Mouse (Mus musculus) embryonic facial prominence, embryonic 14.5 days (tissue): ENCODE data around the gene 1700024P04Rik. TPM values are rescaled to one million over a fixed set of nuclear protein-coding genes. Genes with fewer than 3 reads are reported as not detected.
A peak's percentile ranks its signal among the peaks of the same experiment; 100 is the strongest.

Experiments
- ATAC-seq: fragments of 200-750 bp; cut with Nextera tagmentation; 2 replicates; pipeline ENCODE4 v1.8.0; 2017; ENCODE audit warnings: low read depth, moderate number of reproducible peaks, moderate TSS enrichment
- DNase-seq: peaks from one replicate; pipeline ENCODE4 v3.0.0-alpha.2; 2015; ENCODE audit warnings: low spot score
- H3K27ac ChIP-seq: fragments of 300-500 bp; sonication (generic); replicated peaks from 2 replicates; pipeline ENCODE4 v1.5.1; 2014; ENCODE audit warnings: low read depth, mild to moderate bottlenecking, low read length, moderate library complexity
- H3K27me3 ChIP-seq: fragments of 300-500 bp; sonication (generic); replicated peaks from 2 replicates; pipeline ENCODE4 v1.6.1; 2014; ENCODE audit warnings: low read length; ENCODE audit not compliant: control insufficient read depth, insufficient read depth
- H3K36me3 ChIP-seq: fragments of 300-500 bp; sonication (generic); 2 replicates; pipeline ENCODE4 v1.6.1; 2014; ENCODE audit warnings: low read length, mixed read lengths; ENCODE audit not compliant: control insufficient read depth, insufficient read depth
- H3K4me1 ChIP-seq: fragments of 300-500 bp; sonication (generic); 2 replicates; pipeline ENCODE4 v1.6.1; 2014; ENCODE audit warnings: antibody characterized with exemption, low read length; ENCODE audit not compliant: control insufficient read depth, insufficient read depth
- H3K4me2 ChIP-seq: fragments of 300-500 bp; sonication (generic); 2 replicates; pipeline ENCODE4 v1.6.1; 2014; ENCODE audit warnings: low read depth, mild to moderate bottlenecking, low read length, moderate library complexity, mixed read lengths
- H3K4me3 ChIP-seq: fragments of 300-500 bp; sonication (generic); 2 replicates; pipeline ENCODE4 v1.5.1; 2014; ENCODE audit warnings: low read depth, mild to moderate bottlenecking, low read length
- H3K9ac ChIP-seq: fragments of 300-500 bp; sonication (generic); 2 replicates; pipeline ENCODE4 v1.6.1; 2014; ENCODE audit warnings: low read depth, mild to moderate bottlenecking, low read length, moderate library complexity, mixed read lengths
- H3K9me3 ChIP-seq: fragments of 300-500 bp; sonication (generic); 2 replicates; pipeline ENCODE4 v1.6.1; 2016; ENCODE audit warnings: low read length; ENCODE audit not compliant: control insufficient read depth
- WGBS: fragments of 180-500 bp; shearing (Covaris S2); extraction: QIAGEN DNeasy Blood & Tissue Kit; methylation state at CpG from one replicate; pipeline ENCODE4 v1.1.7; 2014; 5-methylcytosine and 5-hydroxymethylcytosine counted together
- polyA plus RNA-seq: library from polyadenylated mRNA; unstranded; fragments of >200 nt; fragmentation: Nextera tagmentation; extraction: Ambion mirVana; gene quantifications from 2 replicates; pipeline ENCODE4 v1.2.1, GENCODE M21; 2014

Gene 1700024P04Rik
- not detected in 2 replicates for polyA plus RNA-seq

DNA sequence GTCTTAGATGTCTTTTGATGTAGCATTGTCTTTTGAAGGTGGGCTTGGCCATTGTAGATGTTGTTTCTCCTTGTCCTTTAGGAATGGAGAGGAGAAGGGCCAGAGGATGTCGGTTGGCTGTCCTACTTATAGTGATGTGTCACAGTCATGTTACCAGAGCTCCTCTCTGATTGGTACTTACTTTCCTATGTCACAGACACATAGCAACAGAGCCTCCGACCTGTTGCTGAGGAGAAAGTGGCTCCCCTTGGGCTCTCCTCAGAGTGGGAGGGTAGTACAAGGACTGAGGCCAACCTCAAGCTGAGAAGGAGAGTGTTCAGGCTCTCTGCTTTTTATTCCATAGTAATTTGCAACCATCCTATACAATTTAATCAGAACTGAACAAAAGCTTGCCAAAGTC, at the start of gene 1700024P04Rik:
Gene 1700024P04Rik, minus strand, starts transcription at position 101 of the 400 bp plus-strand sequence.
- Histone ChIP-seq H3K9me3 (no peaks in the 10 kb centered on the region), H3K27me3 (no peaks in the 10 kb centered on the region), H3K9ac (no peak within 1 kb of the TSS), H3K4me3 (no peak within 1 kb of the TSS), H3K27ac (no peak within 1 kb of the TSS), H3K4me2 (no peak within 1 kb of the TSS), H3K36me3 (no peaks in the 10 kb centered on the region), H3K4me1 (no peaks in the 10 kb centered on the region)
- no peak for ATAC-seq
- DNase-seq, result no peak
- WGBS, result 64% methylated on average over 2 of the region's 2 CpGs

DNA sequence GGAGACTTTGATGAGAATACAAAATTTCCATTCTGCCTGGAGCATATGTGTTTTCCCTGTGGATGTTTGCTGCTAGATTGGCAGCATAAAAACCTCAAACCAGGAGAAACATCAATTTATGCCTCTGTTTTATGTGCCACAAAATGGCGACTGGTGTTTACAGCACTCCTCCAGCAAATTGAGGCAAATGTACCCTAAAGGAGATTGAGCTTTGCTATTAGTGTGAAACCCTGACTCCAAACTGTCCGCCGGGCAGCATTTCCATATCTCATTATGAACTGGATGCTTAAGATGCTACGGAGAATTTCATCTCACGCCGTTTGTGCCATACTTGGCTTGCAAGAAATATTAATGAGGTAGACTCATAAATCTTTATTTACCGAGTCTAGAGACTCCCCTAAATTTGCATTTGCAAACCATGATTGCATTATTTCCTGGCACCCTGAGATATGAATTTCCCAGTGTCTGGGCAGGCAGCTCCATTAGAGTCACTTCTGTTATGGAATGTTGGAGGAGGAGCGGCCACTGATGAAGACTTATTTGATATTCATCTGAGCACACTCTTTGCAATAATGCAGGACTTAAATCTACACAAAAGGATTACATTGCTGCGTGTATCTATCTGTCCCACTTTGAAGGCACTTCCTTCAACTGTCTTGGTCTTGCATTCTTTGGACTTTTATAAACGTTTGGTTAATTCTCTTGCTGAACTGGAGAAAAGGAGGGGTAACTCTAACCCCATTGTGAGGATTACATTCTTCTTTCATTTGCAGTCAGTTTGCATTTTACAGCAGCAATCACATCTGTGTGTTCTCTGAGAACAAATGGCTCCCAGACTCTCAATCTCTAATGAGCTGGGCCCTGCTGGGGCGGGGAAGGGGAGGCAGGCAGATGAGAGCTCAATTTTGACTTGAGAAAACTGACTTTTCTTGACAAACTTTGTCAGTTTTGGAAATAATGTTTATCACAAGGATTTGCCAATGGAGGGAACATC, 47.2 kb upstream of the 1700024P04Rik start:
- ATAC-seq (no peak), DNase-seq (no peak)
- Histone ChIP-seq H3K9me3 (no peaks in the 10 kb centered on the region), H3K4me2 (no peak overlapping the region), H3K4me1 (peaks cover 37% of the 10 kb centered on the region), H3K27me3 (no peaks in the 10 kb centered on the region), H3K4me3 (no peak overlapping the region), H3K36me3 (no peaks in the 10 kb centered on the region), H3K9ac (no peak overlapping the region), H3K27ac (peak overlapping the region; percentile 56)
- WGBS, result 63% methylated on average over 11 of the region's 11 CpGs

- WGBS, result 56% methylated on average over 15 of the region's 15 CpGs
- no peaks in the 10 kb centered on the region for H3K36me3 ChIP-seq
- no peak overlapping the region for H3K4me3 ChIP-seq
- peak overlapping the region; percentile 56 for H3K27ac ChIP-seq
- no peak for ATAC-seq
- no peak overlapping the region for H3K9ac ChIP-seq
- no peaks in the 10 kb centered on the region for H3K27me3 ChIP-seq
- no peak overlapping the region for H3K4me2 ChIP-seq
- peaks cover 37% of the 10 kb centered on the region for H3K4me1 ChIP-seq
- no peaks in the 10 kb centered on the region for H3K9me3 ChIP-seq
- DNase-seq, result no peak
Observed at GRCm38 (mm10) chr13:99030579-99031200, 46.3 kb upstream of the 1700024P04Rik start.

GRCm38 (mm10) chr13:99025268-99025667, 40.9 kb upstream of the 1700024P04Rik start:
- no peak overlapping the region for H3K4me3 ChIP-seq
- ATAC-seq (no peak), DNase-seq (no peak)
- H3K27ac ChIP-seq, result no peak overlapping the region
- peaks cover 10% of the 10 kb centered on the region for H3K4me1 ChIP-seq
- H3K9me3 ChIP-seq, result no peaks in the 10 kb centered on the region
- no peaks in the 10 kb centered on the region for H3K27me3 ChIP-seq
- 81% methylated on average over 5 of the region's 5 CpGs for WGBS
- no peak overlapping the region for H3K4me2 ChIP-seq
- H3K9ac ChIP-seq, result no peak overlapping the region
- no peaks in the 10 kb centered on the region for H3K36me3 ChIP-seq

DNA sequence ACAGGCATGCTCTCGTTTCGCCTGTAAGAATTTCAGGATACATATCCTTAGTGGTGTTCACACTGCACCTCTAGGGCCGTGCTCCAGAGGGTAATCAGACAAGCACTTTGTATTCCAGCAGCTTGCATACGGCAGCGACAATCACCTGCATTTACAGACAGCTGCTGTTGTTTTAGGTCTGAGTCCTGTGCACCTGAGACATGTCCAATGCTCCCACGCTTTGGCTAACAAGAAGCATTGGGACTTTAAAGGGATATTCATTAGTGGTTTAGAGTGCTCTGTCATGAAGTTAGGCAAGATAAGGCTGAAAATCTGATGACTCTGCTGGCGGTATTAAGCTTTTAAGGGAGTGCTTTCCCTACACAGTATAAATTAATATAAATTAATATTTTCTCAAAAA, 37.7 kb upstream of the 1700024P04Rik start:
- H3K9ac ChIP-seq, result no peak overlapping the region
- H3K4me2 ChIP-seq, result no peak overlapping the region
- ATAC-seq, result no peak
- H3K4me3 ChIP-seq, result no peak overlapping the region
- H3K27me3 ChIP-seq, result no peaks in the 10 kb centered on the region
- no peak overlapping the region for H3K27ac ChIP-seq
- H3K9me3 ChIP-seq, result no peaks in the 10 kb centered on the region
- no peaks in the 10 kb centered on the region for H3K4me1 ChIP-seq
- no peaks in the 10 kb centered on the region for H3K36me3 ChIP-seq
- WGBS, result 78% methylated on average over 7 of the region's 7 CpGs
- DNase-seq, result no peak

DNA sequence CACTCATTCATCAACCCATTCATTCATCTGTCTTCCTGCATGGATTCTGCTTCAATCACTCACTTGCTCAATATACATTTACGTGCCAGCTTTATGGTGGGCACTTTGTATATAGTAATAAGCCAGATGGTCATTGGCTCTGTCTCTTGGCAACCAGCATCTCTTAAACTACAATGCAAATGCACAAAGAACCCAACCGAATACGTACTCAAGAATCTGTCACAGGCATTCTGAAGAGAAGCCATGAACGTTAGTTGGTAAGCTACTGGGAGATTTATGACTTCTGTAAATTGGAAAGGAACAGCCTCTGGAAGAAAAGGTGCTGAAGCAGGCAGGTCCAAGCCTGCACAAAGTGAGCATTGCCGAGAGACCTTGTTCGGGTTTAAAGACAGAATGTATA, 36.8 kb upstream of the 1700024P04Rik start:
- 78% methylated on average over 6 of the region's 6 CpGs for WGBS
- H3K27ac ChIP-seq, result no peak overlapping the region
- H3K4me3 ChIP-seq, result no peak overlapping the region
- H3K9me3 ChIP-seq, result no peaks in the 10 kb centered on the region
- ATAC-seq (no peak), DNase-seq (no peak)
- H3K4me1 ChIP-seq, result no peaks in the 10 kb centered on the region
- H3K4me2 ChIP-seq, result no peak overlapping the region
- no peaks in the 10 kb centered on the region for H3K36me3 ChIP-seq
- H3K9ac ChIP-seq, result no peak overlapping the region
- no peaks in the 10 kb centered on the region for H3K27me3 ChIP-seq

DNA sequence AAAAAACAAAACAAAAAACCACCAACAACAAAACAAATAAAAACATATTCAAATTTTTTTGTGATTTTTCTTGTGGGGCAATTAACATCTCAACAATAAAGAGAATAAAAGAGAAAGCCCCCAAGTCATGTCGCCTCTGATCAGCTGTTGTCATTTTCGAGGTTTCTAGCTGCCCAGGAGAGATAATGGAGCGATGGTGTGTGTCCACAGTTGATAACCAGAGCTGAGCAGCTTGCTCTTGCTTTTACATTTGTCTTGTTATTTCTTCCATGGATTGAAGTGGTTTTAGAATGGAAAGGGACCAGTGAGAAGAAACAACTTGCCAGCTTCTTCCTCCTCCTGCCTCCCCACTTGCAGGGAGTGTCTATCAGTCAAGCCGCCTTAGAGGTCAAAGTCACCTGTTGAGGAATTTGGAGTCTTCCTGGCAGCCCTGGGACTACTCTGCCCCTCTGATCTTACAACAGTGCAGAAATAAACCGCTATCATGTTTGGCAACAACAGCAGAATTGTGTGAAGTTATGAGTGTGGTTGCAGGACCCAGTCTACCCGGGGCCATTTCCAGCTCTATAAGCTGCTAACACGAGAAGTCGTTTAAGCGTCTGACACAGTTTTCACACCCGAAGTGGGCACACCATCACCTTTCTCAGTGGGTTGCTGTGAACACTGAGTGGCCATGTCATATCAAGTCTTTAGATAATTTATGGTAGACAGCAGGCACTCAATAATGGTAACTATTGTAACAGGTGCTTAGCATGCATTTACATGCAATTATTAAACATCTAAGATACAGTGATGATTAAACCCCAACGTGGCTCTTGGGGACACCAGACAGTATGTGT, 35.7 kb upstream of the 1700024P04Rik start:
- ATAC-seq (no peak), DNase-seq (no peak)
- Histone ChIP-seq H3K27ac (no peak overlapping the region), H3K4me2 (no peak overlapping the region), H3K9ac (no peak overlapping the region), H3K4me1 (no peaks in the 10 kb centered on the region), H3K27me3 (no peaks in the 10 kb centered on the region), H3K4me3 (no peak overlapping the region), H3K36me3 (no peaks in the 10 kb centered on the region), H3K9me3 (no peaks in the 10 kb centered on the region)
- WGBS, result 88% methylated on average over 11 of the region's 11 CpGs

DNA sequence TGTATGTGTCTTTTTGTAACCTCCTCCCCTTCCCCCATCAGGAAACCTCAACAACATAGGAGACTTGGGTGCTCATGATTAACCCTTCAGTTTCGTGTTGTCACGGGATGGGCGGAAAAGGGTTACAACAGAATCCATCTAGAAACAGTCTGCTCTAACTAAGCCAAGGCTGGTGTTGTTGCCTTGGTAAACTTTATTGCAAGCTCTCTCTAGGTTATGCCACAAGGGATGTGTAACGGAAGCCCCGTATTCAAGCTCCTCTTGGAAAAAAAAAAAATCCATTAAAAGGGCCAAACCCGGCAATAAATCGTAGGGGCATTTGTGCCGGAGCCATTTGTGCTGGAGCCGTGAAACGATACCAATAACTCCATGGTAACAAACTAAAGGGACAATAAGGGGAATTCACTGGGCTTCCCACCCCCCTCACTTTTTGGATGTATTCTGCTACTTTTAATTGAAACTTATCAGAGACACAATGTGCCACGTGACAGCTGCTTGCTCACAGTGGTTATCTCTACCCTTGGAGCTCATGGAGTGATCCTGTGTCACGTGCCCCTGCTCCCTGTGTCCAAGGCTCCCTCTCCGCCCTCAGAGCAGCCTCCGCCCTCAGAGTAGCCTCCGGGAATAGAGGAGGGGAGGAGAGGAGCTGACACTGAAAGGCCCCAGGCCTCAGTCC, 34.3 kb upstream of the 1700024P04Rik start:
- 80% methylated on average over 15 of the region's 15 CpGs for WGBS
- no peak for DNase-seq
- H3K4me3 ChIP-seq, result no peak overlapping the region
- H3K36me3 ChIP-seq, result no peaks in the 10 kb centered on the region
- no peaks in the 10 kb centered on the region for H3K4me1 ChIP-seq
- no peak overlapping the region for H3K4me2 ChIP-seq
- no peaks in the 10 kb centered on the region for H3K27me3 ChIP-seq
- no peak for ATAC-seq
- H3K27ac ChIP-seq, result no peak overlapping the region
- no peaks in the 10 kb centered on the region for H3K9me3 ChIP-seq
- no peak overlapping the region for H3K9ac ChIP-seq
